Mouse (Mus musculus): ENCODE results near the gene Lmntd1.

- TF ChIP-seq CTCF (conservative IDR thresholded peaks at IDR 0.05 in 1 of 2, IDR thresholded peaks at IDR 0.05 in 1 of 2; ENCODE audit: low read depth in 2 of 2, low read length in 2 of 2) = no peak
- no peak for TF ChIP-seq EP300 (IDR thresholded peaks at IDR 0.05; ENCODE audit: low read length)
- no peak for TF ChIP-seq MXI1 (IDR thresholded peaks at IDR 0.05; ENCODE audit: low read depth, low read length)
- TF ChIP-seq ZMIZ1 (IDR thresholded peaks at IDR 0.05; ENCODE audit: low read depth, low read length) = no peak
Measured at GRCm38 (mm10) chr6:145369290-145369689, 244.8 kb downstream of the Lmntd1 start.

Data from CH12.LX (cell line).